Mouse (Mus musculus) ES-Bruce4 (cell line): ENCODE measurements around the gene Spata21. TPM values are rescaled to one million over a fixed set of nuclear protein-coding genes. Genes with fewer than 3 reads are reported as not detected.
A peak's percentile ranks its signal among the peaks of the same experiment; 100 is the strongest.

ENCODE experiments used
- H3K27ac ChIP-seq: 2 replicates; pipeline ENCODE4 v1.5.1; 2012; ENCODE audit warnings: low read length, inconsistent platforms; ENCODE audit not compliant: insufficient read depth
- H3K27me3 ChIP-seq: 2 replicates; pipeline ENCODE4 v1.6.1; 2012; ENCODE audit warnings: mild to moderate bottlenecking, low read length, inconsistent platforms; ENCODE audit not compliant: control insufficient read depth, poor library complexity, insufficient read depth, severe bottlenecking
- H3K36me3 ChIP-seq: 2 replicates; pipeline ENCODE4 v1.6.1; 2012; ENCODE audit warnings: inconsistent platforms, mild to moderate bottlenecking, low read length, moderate library complexity; ENCODE audit not compliant: control insufficient read depth, poor library complexity, insufficient read depth, severe bottlenecking
- H3K4me1 ChIP-seq: one replicate; pipeline ENCODE4 v1.8.1; 2011; ENCODE audit warnings: low read length; ENCODE audit not compliant: control insufficient read depth, insufficient read depth
- H3K4me3 ChIP-seq: 2 replicates; pipeline ENCODE4 v1.5.1; 2011; ENCODE audit warnings: low read depth, mild to moderate bottlenecking, low read length
- H3K9ac ChIP-seq: 2 replicates; pipeline ENCODE4 v1.6.1; 2012; ENCODE audit warnings: low read depth, mild to moderate bottlenecking, inconsistent platforms; ENCODE audit not compliant: poor library complexity, severe bottlenecking
- H3K9me3 ChIP-seq: replicated peaks from 2 replicates; pipeline ENCODE4 v1.6.1; 2012; ENCODE audit warnings: mild to moderate bottlenecking, low read length, inconsistent platforms; ENCODE audit not compliant: control insufficient read depth, poor library complexity, insufficient read depth, severe bottlenecking
- CTCF ChIP-seq: IDR thresholded peaks from one replicate; pipeline ENCODE4 v1.8.1; 2011; ENCODE audit warnings: low read depth, low read length
- EP300 ChIP-seq: IDR thresholded peaks from 2 replicates; pipeline ENCODE4 v1.6.1; 2011; ENCODE audit warnings: low read depth, low read length; ENCODE audit not compliant: insufficient read depth
- POLR2A ChIP-seq: IDR thresholded peaks from one replicate; pipeline ENCODE4 v1.8.1; 2011; ENCODE audit warnings: low read length; ENCODE audit not compliant: insufficient read depth
- polyA plus RNA-seq: library from polyadenylated mRNA; stranded (reverse); fragments of >200 nt; gene quantifications from 2 replicates; pipeline ENCODE4 v1.2.4, GENCODE M21; 2011; ENCODE audit warnings: low read depth; ENCODE audit not compliant: missing spikeins, insufficient read depth, insufficient read length

Gene Spata21
- polyA plus RNA-seq, 1 experiment: not detected

DNA sequence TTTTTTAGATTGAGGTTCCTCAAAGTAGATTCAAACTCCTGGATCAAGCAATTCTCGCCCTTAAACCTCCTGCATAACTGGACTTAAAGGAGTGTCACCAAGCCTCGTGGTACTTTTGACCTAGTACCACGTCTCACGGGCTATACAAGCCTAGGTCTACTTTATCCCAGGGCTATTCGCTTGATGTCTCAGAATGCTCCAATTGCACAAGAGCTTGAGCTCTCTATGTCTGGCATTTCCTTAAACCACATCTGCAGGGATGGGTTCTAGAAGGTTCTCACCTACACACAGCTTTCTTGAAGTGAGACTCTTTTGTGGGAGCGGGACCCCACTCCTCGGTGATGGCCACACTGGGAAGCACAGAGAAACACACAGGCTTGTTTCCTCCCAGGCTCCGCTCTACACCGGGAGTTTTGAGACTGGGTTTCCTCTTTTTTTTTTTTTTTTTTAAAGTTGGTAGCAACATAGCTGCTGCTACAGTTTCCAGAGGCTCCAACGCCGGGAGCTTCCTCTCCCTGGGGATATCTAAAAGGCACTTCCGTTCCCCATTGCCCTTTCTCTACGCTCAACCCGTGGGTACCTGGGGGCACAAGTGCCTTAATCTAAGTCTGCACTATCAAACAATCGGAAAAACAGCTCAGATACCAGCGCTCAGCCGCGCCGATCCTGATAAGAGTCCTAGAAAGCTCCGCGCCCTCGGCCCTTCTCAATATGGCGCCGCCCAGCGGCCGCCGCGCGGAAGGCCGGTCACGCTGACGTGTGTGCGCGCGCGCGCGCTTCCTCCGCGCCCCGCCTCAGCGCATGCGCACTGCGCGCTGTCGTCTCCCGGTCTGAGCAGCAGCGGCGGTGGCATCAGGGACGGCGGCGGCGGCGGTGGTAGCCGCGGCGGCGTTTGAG, 59.2 kb downstream of the Spata21 start, which contains the start of gene Fbxo42:
Fbxo42 (plus strand) TSS at position 802 of the 897 bp plus-strand sequence.
- peak within 1 kb of the TSS; percentile 90 for H3K9ac ChIP-seq
- no peaks in the 10 kb centered on the region for H3K9me3 ChIP-seq
- no peaks in the 10 kb centered on the region; the same call in 1 of the 2 replicates for H3K36me3 ChIP-seq
- H3K4me3 ChIP-seq: peak within 1 kb of the TSS; percentile 96
- no peak for TF ChIP-seq EP300
- TF ChIP-seq POLR2A: peak; percentile 15
- TF ChIP-seq CTCF: peak; percentile 53
- H3K4me1 ChIP-seq: no peaks in the 10 kb centered on the region
- H3K27ac ChIP-seq: peak within 1 kb of the TSS; percentile 69
- H3K27me3 ChIP-seq: no peaks in the 10 kb centered on the region

GRCm38 (mm10) chr4:141148009-141148801, 60.1 kb downstream of the Spata21 start:
- no peak overlapping the region for H3K27ac ChIP-seq
- H3K36me3 ChIP-seq: no peaks in the 10 kb centered on the region; the same call in 1 of the 2 replicates
- H3K27me3 ChIP-seq: no peaks in the 10 kb centered on the region
- no peaks in the 10 kb centered on the region for H3K9me3 ChIP-seq
- TF ChIP-seq CTCF (no peak), EP300 (no peak), POLR2A (no peak)
- H3K9ac ChIP-seq: peak overlapping the region; percentile 90
- peak overlapping the region; percentile 88 for H3K4me3 ChIP-seq
- H3K4me1 ChIP-seq: no peaks in the 10 kb centered on the region

- Histone ChIP-seq H3K4me3 (no peak overlapping the region), H3K36me3 (no peaks in the 10 kb centered on the region; the same call in 1 of the 2 replicates), H3K4me1 (no peaks in the 10 kb centered on the region), H3K27ac (no peak overlapping the region), H3K9me3 (no peaks in the 10 kb centered on the region), H3K9ac (peak overlapping the region; percentile 90), H3K27me3 (no peaks in the 10 kb centered on the region)
- TF ChIP-seq POLR2A (no peak), CTCF (no peak), EP300 (no peak)
Observed at GRCm38 (mm10) chr4:141149116-141149515, 61.0 kb downstream of the Spata21 start.

DNA sequence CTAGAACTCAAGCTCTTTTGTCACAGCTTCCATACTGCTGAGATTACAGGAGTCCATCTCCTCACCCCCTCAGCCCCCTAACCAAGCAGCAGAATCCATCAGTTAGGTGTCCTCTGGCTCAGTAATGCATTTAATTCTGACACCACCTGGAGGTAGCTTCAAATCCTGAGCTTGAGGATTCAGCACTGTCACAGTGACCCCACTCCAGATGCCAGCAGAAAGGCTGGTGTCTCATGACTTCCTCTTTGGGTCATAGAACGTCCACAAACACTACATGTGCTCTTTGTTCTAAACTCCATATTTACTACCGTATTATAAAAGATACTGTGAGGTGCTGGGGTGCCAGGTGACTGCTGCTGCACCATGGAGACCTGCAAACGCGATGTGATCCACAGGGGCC, 69.4 kb downstream of the Spata21 start:
- H3K36me3 ChIP-seq: no peaks in the 10 kb centered on the region
- no peaks in the 10 kb centered on the region for H3K27me3 ChIP-seq
- no peak overlapping the region for H3K9ac ChIP-seq
- TF ChIP-seq POLR2A (no peak), CTCF (no peak), EP300 (no peak)
- H3K27ac ChIP-seq: no peak overlapping the region
- H3K4me1 ChIP-seq: peaks cover 12% of the 10 kb centered on the region
- H3K9me3 ChIP-seq: no peaks in the 10 kb centered on the region
- H3K4me3 ChIP-seq: no peak overlapping the region

GRCm38 (mm10) chr4:141158609-141159008, 70.5 kb downstream of the Spata21 start:
- no peak for TF ChIP-seq CTCF
- TF ChIP-seq EP300: no peak
- no peak for TF ChIP-seq POLR2A
- Histone ChIP-seq H3K4me1 (peaks cover 14% of the 10 kb centered on the region), H3K27me3 (no peaks in the 10 kb centered on the region), H3K36me3 (no peaks in the 10 kb centered on the region), H3K4me3 (no peak overlapping the region), H3K9me3 (no peaks in the 10 kb centered on the region), H3K27ac (peak overlapping the region; percentile 21; the same call in 1 of the 2 replicates), H3K9ac (no peak overlapping the region)

GRCm38 (mm10) chr4:141159093-141159492, 71.0 kb downstream of the Spata21 start:
- H3K36me3 ChIP-seq: no peaks in the 10 kb centered on the region
- H3K9ac ChIP-seq: no peak overlapping the region
- peaks cover 14% of the 10 kb centered on the region for H3K4me1 ChIP-seq
- H3K4me3 ChIP-seq: no peak overlapping the region
- TF ChIP-seq EP300: no peak
- no peak for TF ChIP-seq CTCF
- no peak for TF ChIP-seq POLR2A
- H3K27me3 ChIP-seq: no peaks in the 10 kb centered on the region
- H3K27ac ChIP-seq: peak overlapping the region; percentile 37; the same call in 1 of the 2 replicates
- no peaks in the 10 kb centered on the region for H3K9me3 ChIP-seq
